Mouse (Mus musculus) cerebellum, adult 2 months (tissue): ENCODE data around the gene Pde11a. TPM values are rescaled to one million over a fixed set of nuclear protein-coding genes. Genes with fewer than 3 reads are reported as not detected.

Experiments
- DNase-seq, 2 experiments: peaks; one replicate each; pipeline ENCODE4 v3.0.0; 2021
- H3K27ac ChIP-seq: fragments of 200-500 bp; 2 replicates; pipeline ENCODE4 v1.5.1; 2012; ENCODE audit warnings: low read length, control low read depth, inconsistent platforms; ENCODE audit not compliant: insufficient read depth
- H3K27me3 ChIP-seq: fragments of 200-500 bp; 2 replicates; pipeline ENCODE4 v1.6.1; 2012; ENCODE audit warnings: inconsistent platforms, mild to moderate bottlenecking, low read length, moderate library complexity; ENCODE audit not compliant: control insufficient read depth, insufficient read depth
- H3K4me1 ChIP-seq: fragments of 200-500 bp; 2 replicates; pipeline ENCODE4 v1.6.1; 2011; ENCODE audit warnings: low read length; ENCODE audit not compliant: control insufficient read depth, insufficient read depth
- H3K4me3 ChIP-seq: fragments of 200-500 bp; replicated peaks from 2 replicates; pipeline ENCODE3; 2011; ENCODE audit warnings: mild to moderate bottlenecking, low read depth, low read length, control low read depth; ENCODE audit not compliant: insufficient read depth
- CTCF ChIP-seq: fragments of 200-500 bp; IDR thresholded peaks from 2 replicates; pipeline ENCODE4 v1.5.1; 2011; ENCODE audit warnings: low read depth, mild to moderate bottlenecking, control low read depth, low read length, moderate library complexity, borderline replicate concordance; ENCODE audit not compliant: insufficient read depth
- POLR2A ChIP-seq: fragments of 200-500 bp; IDR thresholded peaks from 2 replicates; pipeline ENCODE4 v1.6.1; 2011; ENCODE audit warnings: low read length, control low read depth, borderline replicate concordance; ENCODE audit not compliant: insufficient read depth
- WGBS: fragments of 180-500 bp; shearing (Covaris S2); methylation state at CpG from one replicate; pipeline ENCODE4 v1.1.7; 2018; 5-methylcytosine and 5-hydroxymethylcytosine counted together
- polyA plus RNA-seq: library from polyadenylated mRNA; depleted of rRNA; stranded (reverse); fragments of >200 nt; gene quantifications from 2 replicates; pipeline ENCODE4 v1.2.3, GENCODE M21; 2012

Pde11a gene
- polyA plus RNA-seq, 1 experiment = 0.79 TPM

DNA sequence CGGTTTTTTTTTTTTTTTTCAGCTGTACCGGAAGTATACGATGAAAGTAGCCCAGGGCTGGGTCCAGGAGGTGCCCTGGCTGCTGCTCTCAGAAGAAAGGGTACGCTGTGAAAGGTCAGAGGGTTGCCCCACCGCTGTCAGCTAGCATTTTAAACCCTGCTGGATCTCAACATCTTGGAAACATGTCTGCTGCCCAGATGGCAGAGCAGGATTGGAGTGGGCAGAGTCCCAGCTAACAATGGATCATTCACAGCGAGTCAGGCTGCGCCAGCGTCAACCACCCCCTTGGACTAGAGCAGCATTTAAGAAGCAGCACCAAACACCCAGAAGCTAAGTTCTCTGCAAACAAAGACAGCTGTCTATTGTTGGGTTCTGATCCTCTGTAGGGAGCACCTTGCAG, 308.5 kb downstream of the Pde11a start:
- no peak for TF ChIP-seq CTCF
- Histone ChIP-seq H3K4me1 (no peaks in the 10 kb centered on the region), H3K27me3 (no peaks in the 10 kb centered on the region), H3K4me3 (peak overlapping the region; percentile 35), H3K27ac (no peak overlapping the region)
- DNase-seq = peak; percentile 59 to 66
- 6% methylated on average over 8 of the region's 8 CpGs for WGBS

DNA sequence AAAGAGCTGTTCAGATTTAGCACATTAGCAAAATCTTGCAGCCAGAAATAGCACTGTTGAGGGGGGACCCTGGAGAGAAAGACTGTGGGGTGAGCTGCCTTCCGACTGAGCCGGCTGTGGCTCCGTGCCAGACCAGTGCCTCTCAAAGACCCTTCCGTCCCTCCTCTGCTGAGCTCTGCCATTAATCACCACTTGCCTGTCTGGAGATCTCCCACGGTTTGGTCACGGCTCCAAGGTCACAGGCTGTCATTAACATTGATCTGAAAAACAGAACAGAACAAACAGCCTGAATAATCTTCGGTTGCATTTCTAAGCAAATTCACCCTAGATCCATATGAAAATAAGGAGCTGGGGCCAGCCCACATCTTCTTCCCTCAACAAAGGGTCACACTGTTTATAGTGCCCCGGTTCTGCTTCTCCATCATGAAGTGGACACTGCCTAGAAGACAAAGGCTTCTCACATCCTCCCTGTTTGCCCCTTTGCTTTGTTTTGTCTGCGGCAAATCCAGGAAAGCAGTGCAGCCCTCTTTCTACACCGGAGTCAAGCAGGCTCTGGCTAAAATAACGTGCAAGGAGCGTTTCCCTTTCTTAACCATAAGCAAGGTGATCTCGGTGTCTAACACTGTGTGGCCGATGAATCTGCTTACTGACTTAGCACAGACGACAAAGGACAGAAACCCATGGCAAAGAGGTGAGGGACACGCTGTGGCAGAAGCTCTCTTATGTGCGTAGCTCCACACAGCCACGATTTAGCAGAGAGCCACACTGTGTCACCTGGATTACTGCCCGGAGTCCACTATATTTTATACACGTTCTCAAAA, 309.3 kb downstream of the Pde11a start:
- no peaks in the 10 kb centered on the region for H3K27me3 ChIP-seq

DNA sequence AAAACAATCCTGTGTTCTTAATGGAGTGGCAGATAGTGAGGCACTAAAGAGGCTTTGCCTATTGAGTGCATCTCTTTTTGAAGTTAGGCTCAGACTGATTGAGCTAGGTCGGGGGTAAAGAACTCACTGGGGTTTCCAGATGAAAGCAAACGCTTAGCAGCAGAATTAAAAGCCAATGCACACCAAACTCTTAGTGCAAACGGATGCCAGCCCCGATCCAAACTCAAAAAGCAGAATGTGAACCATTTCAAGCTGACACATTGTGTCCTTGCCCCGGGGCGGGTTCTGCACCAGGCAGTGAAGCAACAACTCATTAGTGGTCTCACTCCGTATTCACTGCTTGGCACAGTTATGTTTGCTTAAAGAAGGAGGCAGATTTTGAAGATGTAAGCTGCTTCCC, 321.7 kb downstream of the Pde11a start:
- 15% methylated on average over 7 of the region's 7 CpGs for whole genome bisulfite sequencing
- H3K27ac ChIP-seq = no peak overlapping the region
- DNase-seq = no peak

More for the DNA sequence above, 309.3 kb downstream of the Pde11a start:
- TF ChIP-seq POLR2A (no peak), CTCF (no peak)
- Histone ChIP-seq H3K27ac (no peak overlapping the region), H3K4me3 (peak overlapping the region; percentile 40), H3K4me1 (no peaks in the 10 kb centered on the region)
- 8% methylated on average over 20 of the region's 20 CpGs for WGBS
- peak; percentile 48 to 56 for DNase-seq

DNA sequence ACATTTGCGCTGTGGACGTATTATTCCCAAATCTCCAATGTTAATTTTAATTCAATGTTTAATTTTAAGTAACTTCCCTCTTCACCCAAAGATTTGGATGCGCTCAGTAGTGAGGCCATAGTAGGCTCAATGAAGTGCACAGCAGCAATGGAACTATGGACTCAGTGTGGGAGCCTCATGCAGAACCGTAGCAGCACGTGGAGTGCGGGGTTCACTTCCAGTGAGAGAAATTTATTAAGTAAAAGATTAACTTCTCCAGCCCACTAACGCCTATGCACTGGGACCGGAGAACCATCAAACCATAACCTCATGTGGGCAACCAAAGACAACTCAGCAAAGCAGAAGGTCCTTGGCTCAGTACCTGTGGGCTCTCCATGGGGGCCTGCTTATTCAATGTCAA, 322.4 kb downstream of the Pde11a start:
- no peak overlapping the region for H3K4me3 ChIP-seq
- 87% methylated on average over 8 of the region's 8 CpGs for WGBS
- TF ChIP-seq CTCF (no peak), POLR2A (no peak)
- no peaks in the 10 kb centered on the region for H3K27me3 ChIP-seq
- H3K4me1 ChIP-seq = no peaks in the 10 kb centered on the region
- no peak for DNase-seq
- no peak overlapping the region for H3K27ac ChIP-seq

More for the DNA sequence above, 321.7 kb downstream of the Pde11a start:
- Histone ChIP-seq H3K27me3 (no peaks in the 10 kb centered on the region), H3K4me1 (no peaks in the 10 kb centered on the region), H3K4me3 (no peak overlapping the region)
- TF ChIP-seq CTCF = no peak
- TF ChIP-seq POLR2A = no peak

DNA sequence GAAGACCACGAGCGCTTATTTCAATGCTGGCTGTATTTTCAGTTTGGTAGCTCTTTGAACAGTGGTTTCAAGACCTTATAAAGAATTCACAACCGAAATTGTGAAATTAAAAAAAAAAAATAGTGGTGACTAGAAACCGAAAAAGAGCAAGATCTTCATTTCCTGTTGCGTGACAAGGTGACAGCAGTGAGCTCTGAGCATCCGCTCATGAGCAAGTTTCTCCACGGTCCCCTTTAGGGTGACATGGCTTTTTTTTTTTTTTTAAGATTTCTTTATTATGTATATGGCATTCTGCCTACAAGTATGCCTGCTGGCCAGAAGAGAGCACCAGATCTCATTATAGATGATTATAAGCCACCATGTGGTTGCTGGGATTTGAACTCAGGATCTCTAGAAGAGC, 323.1 kb downstream of the Pde11a start:
- no peaks in the 10 kb centered on the region for H3K27me3 ChIP-seq
- H3K27ac ChIP-seq = no peak overlapping the region
- 89% methylated on average over 7 of the region's 7 CpGs for WGBS
- no peak for DNase-seq
- no peak for TF ChIP-seq POLR2A
- no peak for TF ChIP-seq CTCF
- H3K4me3 ChIP-seq = no peak overlapping the region
- H3K4me1 ChIP-seq = no peaks in the 10 kb centered on the region

DNA sequence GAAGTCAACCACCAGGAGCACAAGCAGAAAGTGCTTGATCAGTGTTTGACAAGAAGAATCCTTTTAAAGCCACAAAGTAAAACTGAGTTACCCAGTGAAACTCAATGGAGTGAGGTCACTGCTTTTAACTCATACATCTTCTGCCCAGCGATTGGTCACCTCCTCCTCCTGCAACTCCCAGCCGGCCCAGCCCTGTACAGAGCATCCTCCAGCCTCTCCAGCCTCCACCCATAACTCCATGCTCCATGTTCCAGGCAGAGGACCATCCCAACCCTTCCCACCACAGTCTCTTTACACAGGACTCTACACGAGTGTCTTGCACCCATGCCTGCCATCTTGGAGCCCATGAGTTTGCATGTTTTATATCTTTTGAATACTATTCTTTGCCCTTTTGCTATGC, 323.9 kb downstream of the Pde11a start:
- Histone ChIP-seq H3K27ac (no peak overlapping the region), H3K4me1 (no peaks in the 10 kb centered on the region), H3K27me3 (no peaks in the 10 kb centered on the region), H3K4me3 (no peak overlapping the region)
- whole genome bisulfite sequencing = 96% methylated on average over 3 of the region's 3 CpGs
- TF ChIP-seq POLR2A = no peak
- no peak for TF ChIP-seq CTCF
- DNase-seq = no peak

DNA sequence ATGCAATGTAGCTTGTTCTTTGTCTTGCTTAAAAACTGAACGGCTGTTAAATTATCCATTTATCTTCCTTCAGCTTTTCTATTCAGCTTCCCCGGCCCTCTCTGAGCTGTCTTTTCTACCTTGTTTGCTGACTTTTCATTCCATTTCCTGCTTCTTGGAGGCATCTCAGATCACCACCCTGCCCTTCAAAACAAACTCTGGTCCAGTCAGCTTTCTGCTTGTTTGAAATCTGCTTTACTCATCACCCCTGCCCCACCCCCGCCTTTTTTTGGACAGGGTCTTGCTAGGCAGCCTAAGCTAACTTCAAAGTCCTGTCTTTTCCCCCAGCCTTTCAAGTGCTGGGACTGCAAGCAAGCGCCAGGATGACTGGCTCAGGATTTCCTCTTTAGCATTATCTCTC, 332.4 kb downstream of the Pde11a start:
- TF ChIP-seq CTCF (no peak), POLR2A (no peak)

DNA sequence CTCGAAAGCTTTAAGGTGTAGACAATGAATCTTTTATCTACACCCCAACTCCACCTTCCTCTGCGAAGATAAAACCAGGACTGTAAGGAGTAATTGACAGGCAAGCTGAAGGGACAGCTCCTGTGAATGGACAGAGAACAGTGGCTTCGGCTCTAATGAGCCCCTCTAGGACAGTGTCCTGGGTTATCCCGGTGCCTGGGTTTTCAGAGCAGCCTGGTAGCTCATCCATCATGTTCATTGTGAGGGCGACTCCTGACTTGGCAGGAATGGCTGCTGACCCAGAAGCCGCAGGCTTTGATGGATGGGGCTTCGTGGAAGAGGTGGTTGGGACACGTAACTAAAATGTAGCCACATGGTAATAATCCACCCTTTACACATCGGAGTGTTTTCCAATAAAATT, 335.7 kb downstream of the Pde11a start:
- no peak for TF ChIP-seq CTCF
- TF ChIP-seq POLR2A = no peak
- WGBS = 90% methylated on average over 9 of the region's 9 CpGs
- Histone ChIP-seq H3K27ac (no peak overlapping the region), H3K4me1 (peaks cover 4% of the 10 kb centered on the region), H3K27me3 (no peaks in the 10 kb centered on the region), H3K4me3 (no peak overlapping the region)
- no peak for DNase-seq

More for the DNA sequence above, 332.4 kb downstream of the Pde11a start:
- Histone ChIP-seq H3K4me1 (no peaks in the 10 kb centered on the region; the same call in 1 of the 2 replicates), H3K27ac (no peak overlapping the region), H3K4me3 (no peak overlapping the region), H3K27me3 (no peaks in the 10 kb centered on the region)
- DNase-seq = no peak
- 64% methylated on average over 4 of the region's 4 CpGs for WGBS
